Mouse (Mus musculus): ENCODE data around the gene Ppm1l. TPM values are rescaled to one million over a fixed set of nuclear protein-coding genes. Genes with fewer than 3 reads are reported as not detected.

Ppm1l gene
- polyA plus RNA-seq (2016; fragmentation: Nextera tagmentation; extraction: Ambion mirVana): 5.8 and 7.1 TPM in 2 replicates

- H3K27ac ChIP-seq: peak within 1 kb of the TSS; percentile 97
- H3K36me3 ChIP-seq: no peaks in the 10 kb centered on the region
- peak within 1 kb of the TSS; percentile 72 for H3K4me3 ChIP-seq
- H3K4me1 ChIP-seq: peaks cover 16% of the 10 kb centered on the region
- H3K9me3 ChIP-seq: no peaks in the 10 kb centered on the region
- DNase-seq (ENCODE audit: low spot score): peak; percentile 97
- H3K27me3 ChIP-seq (ENCODE audit: insufficient read depth, poor library complexity, severe bottlenecking): no peaks in the 10 kb centered on the region
- under 1% methylated on average over 76 of the region's 80 CpGs for WGBS
These were observed at the start of gene Ppm1l for GRCm38 (mm10) chr3:69316391-69317195. TSS of gene Ppm1l (plus strand) at chr3:69316861.

DNA sequence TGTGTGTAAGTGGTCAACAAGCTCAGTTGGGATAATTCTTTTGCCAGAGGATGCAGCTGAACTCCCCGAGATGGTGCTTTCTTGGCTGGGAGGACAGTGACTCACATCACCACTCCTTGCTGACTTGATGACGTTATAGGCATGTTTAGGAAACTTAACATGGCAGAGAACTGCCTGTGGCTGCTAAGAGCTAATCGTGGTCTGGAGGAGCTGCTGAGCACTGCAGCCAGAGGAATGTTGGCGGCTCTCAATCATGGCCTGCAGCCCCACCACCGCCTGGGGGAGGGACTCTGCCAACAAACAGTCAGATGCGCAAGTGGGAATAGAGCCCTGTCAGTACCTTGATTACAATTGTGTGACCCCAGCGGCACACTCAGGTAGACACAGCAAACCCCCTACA is 44.8 kb upstream of the Ppm1l start:
- Histone ChIP-seq H3K36me3 (no peaks in the 10 kb centered on the region), H3K4me3 (no peak overlapping the region), H3K4me1 (peaks cover 4% of the 10 kb centered on the region), H3K27ac (no peak overlapping the region), H3K9me3 (no peaks in the 10 kb centered on the region), H3K27me3 (ENCODE audit: insufficient read depth, poor library complexity, severe bottlenecking) (no peaks in the 10 kb centered on the region)
- no peak for DNase-seq (ENCODE audit: low spot score)
- 42% methylated on average over 7 of the region's 7 CpGs for WGBS

DNA sequence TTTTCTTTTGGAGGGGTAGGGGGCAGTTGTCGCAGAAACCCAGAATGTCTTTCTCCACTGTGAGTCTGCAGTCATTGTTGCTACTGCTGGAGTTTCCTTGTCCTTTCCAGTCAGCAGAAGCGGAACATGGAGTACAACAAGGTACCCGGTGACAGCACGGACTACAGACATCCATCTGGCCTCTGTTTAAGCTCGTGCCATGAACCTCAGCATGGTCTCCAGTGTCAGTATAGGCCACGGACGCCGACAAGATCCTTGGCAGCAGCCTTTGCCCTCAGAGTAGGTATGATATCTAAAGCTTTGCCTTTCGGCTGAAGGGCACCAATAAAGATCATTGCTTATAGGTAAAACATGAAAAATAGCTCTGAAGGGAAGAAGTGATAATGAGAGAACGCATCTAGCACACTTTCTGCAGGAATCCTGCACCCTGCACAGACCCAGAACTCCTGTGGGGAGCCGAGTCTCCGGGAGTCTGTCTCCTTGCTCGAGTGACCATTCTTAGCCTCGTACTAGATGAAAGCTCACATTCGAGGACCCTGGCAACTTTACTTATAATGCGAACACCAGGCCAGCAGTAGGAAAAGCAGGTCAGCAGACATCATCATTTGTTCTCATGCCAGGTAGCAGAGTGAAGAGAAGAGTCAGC is 42.5 kb upstream of the Ppm1l start:
- Histone ChIP-seq H3K27ac (no peak overlapping the region), H3K4me3 (no peak overlapping the region), H3K27me3 (ENCODE audit: insufficient read depth, poor library complexity, severe bottlenecking) (no peaks in the 10 kb centered on the region), H3K9me3 (no peaks in the 10 kb centered on the region), H3K36me3 (no peaks in the 10 kb centered on the region), H3K4me1 (peaks cover 4% of the 10 kb centered on the region)
- WGBS: 87% methylated on average over 16 of the region's 16 CpGs
- no peak for DNase-seq (ENCODE audit: low spot score)

- H3K27ac ChIP-seq: no peak overlapping the region
- no peak for DNase-seq (ENCODE audit: low spot score)
- H3K27me3 ChIP-seq (ENCODE audit: insufficient read depth, poor library complexity, severe bottlenecking): no peaks in the 10 kb centered on the region
- no peaks in the 10 kb centered on the region for H3K36me3 ChIP-seq
- no peak overlapping the region for H3K4me3 ChIP-seq
- 81% methylated on average over 15 of the region's 15 CpGs for whole genome bisulfite sequencing
- peaks cover 4% of the 10 kb centered on the region for H3K4me1 ChIP-seq
- no peaks in the 10 kb centered on the region for H3K9me3 ChIP-seq
These were observed 41.9 kb upstream of the Ppm1l start for GRCm38 (mm10) chr3:69274664-69275312.

DNA sequence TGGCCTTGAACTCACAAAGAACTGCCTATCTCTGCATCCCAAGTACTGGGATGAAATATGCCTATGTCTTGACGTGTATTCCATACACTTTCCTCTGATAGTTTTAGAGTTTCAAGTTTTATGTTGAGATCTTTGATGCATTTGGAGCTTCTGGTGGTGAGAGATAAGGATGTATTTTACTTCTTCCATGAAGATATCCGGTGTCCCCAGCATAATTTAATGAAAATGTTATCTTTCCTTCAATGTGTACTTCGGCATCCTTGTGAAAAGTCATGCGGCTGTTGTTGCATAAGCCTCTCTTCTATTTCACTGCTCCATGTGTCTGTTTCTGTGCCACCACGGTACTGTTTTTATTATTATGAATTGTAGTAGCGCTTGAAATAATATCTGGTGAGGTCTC is 38.0 kb upstream of the Ppm1l start:
- Histone ChIP-seq H3K4me3 (no peak overlapping the region), H3K27ac (no peak overlapping the region), H3K36me3 (no peaks in the 10 kb centered on the region)

GRCm38 (mm10) chr3:69282406-69282805 is 34.3 kb upstream of the Ppm1l start:
- 81% methylated on average over 9 of the region's 9 CpGs for WGBS
- H3K4me1 ChIP-seq: no peaks in the 10 kb centered on the region
- no peak overlapping the region for H3K4me3 ChIP-seq
- DNase-seq (ENCODE audit: low spot score): no peak
- no peaks in the 10 kb centered on the region for H3K27me3 ChIP-seq (ENCODE audit: insufficient read depth, poor library complexity, severe bottlenecking)
- no peaks in the 10 kb centered on the region for H3K9me3 ChIP-seq
- H3K27ac ChIP-seq: no peak overlapping the region
- no peaks in the 10 kb centered on the region for H3K36me3 ChIP-seq

More for the DNA sequence above, 38.0 kb upstream of the Ppm1l start:
- Histone ChIP-seq H3K9me3 (no peaks in the 10 kb centered on the region), H3K4me1 (no peaks in the 10 kb centered on the region), H3K27me3 (ENCODE audit: insufficient read depth, poor library complexity, severe bottlenecking) (no peaks in the 10 kb centered on the region)
- WGBS: 86% methylated on average over 6 of the region's 6 CpGs
- DNase-seq (ENCODE audit: low spot score): no peak

GRCm38 (mm10) chr3:69283085-69283847 is 33.4 kb upstream of the Ppm1l start:
- Histone ChIP-seq H3K36me3 (no peaks in the 10 kb centered on the region), H3K4me3 (no peak overlapping the region), H3K4me1 (no peaks in the 10 kb centered on the region), H3K9me3 (no peaks in the 10 kb centered on the region), H3K27ac (no peak overlapping the region), H3K27me3 (ENCODE audit: insufficient read depth, poor library complexity, severe bottlenecking) (no peaks in the 10 kb centered on the region)
- whole genome bisulfite sequencing: 78% methylated on average over 7 of the region's 7 CpGs
- DNase-seq (ENCODE audit: low spot score): no peak

DNA sequence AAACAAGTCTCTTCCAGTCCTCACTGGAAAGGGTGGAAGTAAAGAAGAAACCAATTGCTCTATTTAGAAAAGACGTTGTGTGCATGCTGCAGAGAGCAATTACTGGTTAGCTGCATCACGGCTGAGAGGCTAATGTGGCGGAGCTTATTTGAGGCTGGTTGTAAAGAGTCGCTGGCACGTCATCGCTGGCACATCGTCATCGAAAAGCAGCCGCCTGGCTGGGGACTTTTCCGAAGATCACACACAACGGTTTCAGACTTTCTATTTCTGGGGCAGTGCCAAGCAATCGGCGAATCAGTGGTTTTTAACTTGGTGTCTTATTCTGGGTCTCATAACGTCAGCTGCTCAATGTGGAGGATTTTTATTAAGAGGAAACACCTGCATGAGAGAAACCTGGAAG is 26.8 kb upstream of the Ppm1l start:
- no peak overlapping the region for H3K27ac ChIP-seq
- DNase-seq (ENCODE audit: low spot score): no peak
- no peaks in the 10 kb centered on the region for H3K27me3 ChIP-seq (ENCODE audit: insufficient read depth, poor library complexity, severe bottlenecking)
- no peaks in the 10 kb centered on the region for H3K36me3 ChIP-seq
- H3K4me1 ChIP-seq: no peaks in the 10 kb centered on the region
- 78% methylated on average over 14 of the region's 14 CpGs for WGBS
- no peak overlapping the region for H3K4me3 ChIP-seq
- H3K9me3 ChIP-seq: no peaks in the 10 kb centered on the region

GRCm38 (mm10) chr3:69290294-69290693 is 26.4 kb upstream of the Ppm1l start:
- Histone ChIP-seq H3K36me3 (no peaks in the 10 kb centered on the region), H3K27ac (no peak overlapping the region), H3K27me3 (ENCODE audit: insufficient read depth, poor library complexity, severe bottlenecking) (no peaks in the 10 kb centered on the region), H3K4me3 (no peak overlapping the region), H3K9me3 (no peaks in the 10 kb centered on the region), H3K4me1 (no peaks in the 10 kb centered on the region)
- 71% methylated on average over 7 of the region's 7 CpGs for WGBS
- no peak for DNase-seq (ENCODE audit: low spot score)

DNA sequence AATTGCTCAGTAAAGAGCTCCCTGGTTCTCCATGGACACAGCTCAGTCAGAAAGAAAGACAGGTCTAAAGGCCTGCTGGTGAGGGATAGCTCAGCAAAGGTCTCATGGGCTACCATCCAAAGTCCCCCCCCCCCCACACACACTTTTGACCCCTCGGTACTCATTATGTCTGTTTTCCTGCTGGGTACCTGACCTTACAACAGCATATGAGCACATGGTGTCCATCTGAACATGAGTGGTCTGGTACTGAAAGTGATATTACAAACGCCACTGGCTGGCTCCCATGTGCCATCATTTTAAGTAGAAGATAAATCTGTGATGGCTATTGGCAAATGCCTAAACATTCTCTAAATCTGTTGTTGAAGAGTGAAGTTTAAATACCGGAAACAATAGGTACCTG is 25.8 kb upstream of the Ppm1l start:
- H3K36me3 ChIP-seq: no peaks in the 10 kb centered on the region
- no peak for DNase-seq (ENCODE audit: low spot score)
- no peak overlapping the region for H3K27ac ChIP-seq
- H3K9me3 ChIP-seq: no peaks in the 10 kb centered on the region
- H3K27me3 ChIP-seq (ENCODE audit: insufficient read depth, poor library complexity, severe bottlenecking): no peaks in the 10 kb centered on the region
- H3K4me1 ChIP-seq: no peaks in the 10 kb centered on the region
- no peak overlapping the region for H3K4me3 ChIP-seq
- 86% methylated on average over 3 of the region's 3 CpGs for WGBS

GRCm38 (mm10) chr3:69292628-69293027 is 24.0 kb upstream of the Ppm1l start:
- Histone ChIP-seq H3K27me3 (ENCODE audit: insufficient read depth, poor library complexity, severe bottlenecking) (no peaks in the 10 kb centered on the region), H3K4me3 (no peak overlapping the region), H3K9me3 (no peaks in the 10 kb centered on the region), H3K36me3 (no peaks in the 10 kb centered on the region), H3K4me1 (no peaks in the 10 kb centered on the region), H3K27ac (no peak overlapping the region)
- no peak for DNase-seq (ENCODE audit: low spot score)
- 67% methylated on average over 1 of the region's 1 CpGs for WGBS

GRCm38 (mm10) chr3:69296270-69296669 is 20.4 kb upstream of the Ppm1l start:
- H3K36me3 ChIP-seq: no peaks in the 10 kb centered on the region
- H3K4me3 ChIP-seq: no peak overlapping the region
- H3K27me3 ChIP-seq (ENCODE audit: insufficient read depth, poor library complexity, severe bottlenecking): no peaks in the 10 kb centered on the region
- 77% methylated on average over 8 of the region's 8 CpGs for WGBS
- H3K9me3 ChIP-seq: no peaks in the 10 kb centered on the region
- no peak for DNase-seq (ENCODE audit: low spot score)
- H3K4me1 ChIP-seq: no peaks in the 10 kb centered on the region
- H3K27ac ChIP-seq: no peak overlapping the region
